Comparison of ENCODE assay signal across 16 mouse cellular contexts in genomic region chr9:61033593-61033992, GRCm38 (mm10).
DNase-seq lines count a peak whose midpoint lies in the region; ATAC-seq and TF ChIP-seq lines count a peak whose summit lies in the region.
"Had no signal": no experiment of that assay in that cellular context is flagged by ENCODE, and none has a peak within 500 bp of the region (broad histone marks: within the 10 kb centered on the region; RNA-seq: fewer than 3 reads in every experiment).

No protein-coding gene starts in this region.

- TF ChIP-seq CTCF in lung, postnatal 0 days (IDR thresholded peaks at IDR 0.05), result no peak

- 0 out of 2 replicates have a peak, but pooled peaks cover 14% of the 10 kb centered on the region for H3K27me3 ChIP-seq in embryonic facial prominence, embryonic 14.5 days (replicated peaks; ENCODE audit: control insufficient read depth, insufficient read depth, low read length)
- H3K27me3 ChIP-seq in embryonic facial prominence, embryonic 10.5 days (replicated peaks; ENCODE audit: low read depth, poor library complexity, severe bottlenecking), result peaks cover 48% of the 10 kb centered on the region
- H3K27me3 ChIP-seq in kidney, embryonic 14.5 days (ENCODE audit: control insufficient read depth, insufficient read depth, low read length), result peaks cover 3% of the 10 kb centered on the region; the same call in 1 of the 2 replicates
- H3K27me3 ChIP-seq in lung, postnatal 0 days (replicated peaks; ENCODE audit: insufficient read depth, low read length), result no peaks in the 10 kb centered on the region
- H3K27me3 ChIP-seq in stomach, embryonic 16.5 days (ENCODE audit: control insufficient read depth, insufficient read depth, low read length), result no peaks in the 10 kb centered on the region

- H3K4me3 ChIP-seq in embryonic facial prominence, embryonic 14.5 days (ENCODE audit: low read depth, low read length), result no peak overlapping the region
- H3K4me3 ChIP-seq in embryonic facial prominence, embryonic 10.5 days, result no peak overlapping the region
- no peak overlapping the region for H3K4me3 ChIP-seq in kidney, embryonic 14.5 days (ENCODE audit: low read length)
- H3K4me3 ChIP-seq in lung, postnatal 0 days (ENCODE audit: low read depth, low read length), result no peak overlapping the region
- H3K4me3 ChIP-seq in stomach, embryonic 16.5 days (replicated peaks; ENCODE audit: low read length), result no peak overlapping the region
- H3K4me3 ChIP-seq: embryonic facial prominence, embryonic 13.5 days; heart, embryonic 10.5 days; limb, embryonic 10.5 days had no signal

- ATAC-seq in embryonic facial prominence, embryonic 14.5 days (ENCODE audit: low read depth), result no peak
- ATAC-seq in kidney, embryonic 14.5 days (ENCODE audit: low FRiP score, low TSS enrichment), result 0 out of 2 replicates have a peak, but pooled peaks have one; percentile 24
- ATAC-seq in lung, postnatal 0 days, result peak; percentile 70
- peak; percentile 84 for ATAC-seq in stomach, embryonic 16.5 days (ENCODE audit: insufficient read depth, low FRiP score)

- DNase-seq in embryonic facial prominence, embryonic 14.5 days (ENCODE audit: low spot score), result peak; percentile 32
- DNase-seq in embryonic facial prominence, embryonic 10.5 days (ENCODE audit: low spot score), result no peak
- DNase-seq in kidney, adult 8-10 months, result no peak
- peak; percentile 65 for DNase-seq in lung, postnatal 0 days (ENCODE audit: low spot score)
- no peak for DNase-seq in lung, postnatal 36 days
- no peak for DNase-seq in right cerebral cortex, postnatal 25 days
- DNase-seq: cerebellum, adult 11 months; gastrocnemius, postnatal 10 days; kidney, postnatal 36 days; right cerebral cortex, adult 18-20 months had no signal

- WGBS in embryonic facial prominence, embryonic 14.5 days, result 61% methylated on average over 9 of the region's 9 CpGs
- WGBS in embryonic facial prominence, embryonic 10.5 days, result 72% methylated on average over 9 of the region's 9 CpGs
- 56% methylated on average over 9 of the region's 9 CpGs for WGBS in kidney, embryonic 14.5 days
- WGBS in lung, postnatal 0 days, result 57% methylated on average over 9 of the region's 9 CpGs
- 42% methylated on average over 9 of the region's 9 CpGs for WGBS in stomach, embryonic 16.5 days

- H3K9me3 ChIP-seq in embryonic facial prominence, embryonic 14.5 days (ENCODE audit: control insufficient read depth, low read length), result no peaks in the 10 kb centered on the region
- H3K9me3 ChIP-seq in embryonic facial prominence, embryonic 10.5 days, result no peaks in the 10 kb centered on the region
- no peaks in the 10 kb centered on the region for H3K9me3 ChIP-seq in kidney, embryonic 14.5 days (ENCODE audit: control insufficient read depth, low read length)
- no peaks in the 10 kb centered on the region for H3K9me3 ChIP-seq in lung, postnatal 0 days (ENCODE audit: low read length)
- no peaks in the 10 kb centered on the region for H3K9me3 ChIP-seq in stomach, embryonic 16.5 days (replicated peaks; ENCODE audit: control insufficient read depth, low read length)
- H3K9me3 ChIP-seq: embryonic facial prominence, embryonic 13.5 days; heart, embryonic 10.5 days; limb, embryonic 10.5 days had no signal

- H3K4me1 ChIP-seq in embryonic facial prominence, embryonic 14.5 days (ENCODE audit: control insufficient read depth, insufficient read depth, low read length), result peaks cover 22% of the 10 kb centered on the region
- peaks cover 51% of the 10 kb centered on the region for H3K4me1 ChIP-seq in embryonic facial prominence, embryonic 10.5 days
- H3K4me1 ChIP-seq in kidney, embryonic 14.5 days (ENCODE audit: control insufficient read depth, insufficient read depth, low read length), result peaks cover 11% of the 10 kb centered on the region; the same call in 1 of the 2 replicates
- H3K4me1 ChIP-seq in lung, postnatal 0 days (ENCODE audit: insufficient read depth, low read depth, low read length), result 0 out of 2 replicates have a peak, but pooled peaks cover 3% of the 10 kb centered on the region
- H3K4me1 ChIP-seq in stomach, embryonic 16.5 days (ENCODE audit: control insufficient read depth, insufficient read depth, low read length), result peaks cover 17% of the 10 kb centered on the region

- H3K9ac ChIP-seq in embryonic facial prominence, embryonic 14.5 days (ENCODE audit: low read depth, low read length), result no peak overlapping the region
- H3K9ac ChIP-seq in kidney, embryonic 14.5 days (ENCODE audit: low read depth, low read length), result no peak overlapping the region
- no peak overlapping the region for H3K9ac ChIP-seq in lung, postnatal 0 days (replicated peaks; ENCODE audit: low read depth)
- H3K9ac ChIP-seq in stomach, embryonic 16.5 days (ENCODE audit: low read length), result 0 out of 2 replicates have a peak overlapping the region, but pooled peaks have one; percentile 44
- H3K9ac ChIP-seq: embryonic facial prominence, embryonic 13.5 days; hindbrain, embryonic 14.5 days had no signal

- H3K4me2 ChIP-seq in embryonic facial prominence, embryonic 14.5 days (ENCODE audit: low read depth, low read length), result no peak overlapping the region
- no peak overlapping the region for H3K4me2 ChIP-seq in kidney, embryonic 14.5 days (replicated peaks; ENCODE audit: low read depth, low read length)
- no peak overlapping the region for H3K4me2 ChIP-seq in lung, postnatal 0 days (replicated peaks; ENCODE audit: low read depth, low read length)
- H3K4me2 ChIP-seq in stomach, embryonic 16.5 days (ENCODE audit: low read depth, low read length), result peak overlapping the region; percentile 41; the same call in 1 of the 2 replicates
- H3K4me2 ChIP-seq: embryonic facial prominence, embryonic 13.5 days; hindbrain, embryonic 14.5 days had no signal

- no peaks in the 10 kb centered on the region for H3K36me3 ChIP-seq in embryonic facial prominence, embryonic 14.5 days (ENCODE audit: control insufficient read depth, insufficient read depth, low read length)
- no peaks in the 10 kb centered on the region for H3K36me3 ChIP-seq in embryonic facial prominence, embryonic 10.5 days (replicated peaks)
- no peaks in the 10 kb centered on the region for H3K36me3 ChIP-seq in kidney, embryonic 14.5 days (ENCODE audit: control insufficient read depth, insufficient read depth, low read length)
- H3K36me3 ChIP-seq in lung, postnatal 0 days (ENCODE audit: insufficient read depth, low read length), result no peaks in the 10 kb centered on the region
- no peaks in the 10 kb centered on the region for H3K36me3 ChIP-seq in stomach, embryonic 16.5 days (ENCODE audit: control insufficient read depth, insufficient read depth, low read length)
- H3K36me3 ChIP-seq: embryonic facial prominence, embryonic 13.5 days; heart, embryonic 10.5 days; limb, embryonic 10.5 days had no signal

- H3K27ac ChIP-seq in embryonic facial prominence, embryonic 14.5 days (replicated peaks; ENCODE audit: low read depth, low read length), result no peak overlapping the region
- no peak overlapping the region for H3K27ac ChIP-seq in embryonic facial prominence, embryonic 10.5 days (replicated peaks)
- no peak overlapping the region for H3K27ac ChIP-seq in kidney, embryonic 14.5 days (ENCODE audit: low read depth, low read length)
- H3K27ac ChIP-seq in lung, postnatal 0 days (ENCODE audit: low read length), result no peak overlapping the region
- peak overlapping the region; percentile 86 for H3K27ac ChIP-seq in stomach, embryonic 16.5 days (ENCODE audit: low read length)
- H3K27ac ChIP-seq: embryonic facial prominence, embryonic 13.5 days; limb, embryonic 10.5 days had no signal

- no peak for TF ChIP-seq EP300 in lung, postnatal 0 days (IDR thresholded peaks at IDR 0.05)

Comparison
In these comparisons a context has a peak if more than half of its experiments do, and no peak if none do; other contexts are left out.
1. DNase-seq: peak in embryonic facial prominence, embryonic 14.5 days (single experiment) and lung, postnatal 0 days (single experiment); none in embryonic facial prominence, embryonic 10.5 days (single experiment), kidney, adult 8-10 months (0 of 2), lung, postnatal 36 days (single experiment) and right cerebral cortex, postnatal 25 days (single experiment).